Mouse (Mus musculus) liver, adult 2 months (tissue): ENCODE measurements around the gene Mrpl10.

Experiments used
- CTCF ChIP-seq: fragments of 200-500 bp; IDR thresholded peaks from 2 replicates; pipeline ENCODE4 v1.5.1; 2011; ENCODE audit warnings: low read depth, low read length, control low read depth
- POLR2A ChIP-seq: fragments of 200-500 bp; IDR thresholded peaks from 2 replicates; pipeline ENCODE4 v1.6.1; 2011; ENCODE audit warnings: low read length, control low read depth; ENCODE audit not compliant: insufficient read depth; ENCODE audit errors: extremely low read depth

GRCm38 (mm10) chr11:97065538-97066295 lies 24.4 kb downstream of the Mrpl10 start:
- TF ChIP-seq CTCF (no peak), POLR2A (no peak)
